Mouse (Mus musculus): ENCODE measurements at regions not wholly inside any gene's neighbourhood (a gene's known extent, or its start where the extent isn't known, plus 50 kb on each side); places are given as distances from the start of the nearest gene placed in this dataset.

DNA sequence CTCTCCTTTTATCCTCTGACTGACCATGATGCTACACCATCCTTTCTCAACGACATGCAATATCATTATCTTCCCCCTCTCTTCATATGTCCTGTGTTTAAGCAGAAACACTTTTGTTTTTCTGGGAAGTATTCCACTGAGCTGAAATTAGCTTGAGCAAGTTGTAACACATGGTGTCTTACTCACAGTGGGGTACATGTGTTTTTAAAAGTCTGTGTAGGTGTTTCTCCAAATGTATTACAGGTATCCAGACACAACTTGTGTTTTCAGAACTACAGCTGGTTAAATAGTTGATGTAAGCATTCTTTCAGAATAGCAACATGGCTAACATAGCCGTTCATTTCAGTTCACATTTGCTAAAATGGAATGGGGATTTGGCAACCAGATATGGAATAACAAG, 172.8 kb upstream of the Gm10295 start:
- Histone ChIP-seq H3K36me3 (ENCODE audit: control insufficient read depth, insufficient read depth, low read length) (no peaks in the 10 kb centered on the region), H3K4me3 (ENCODE audit: low read depth, low read length) (no peak overlapping the region), H3K4me1 (ENCODE audit: control insufficient read depth, insufficient read depth, low read length) (no peaks in the 10 kb centered on the region), H3K27ac (ENCODE audit: low read depth, low read length) (no peak overlapping the region), H3K9ac (ENCODE audit: low read length) (no peak overlapping the region), H3K9me3 (ENCODE audit: control insufficient read depth, low read length) (no peaks in the 10 kb centered on the region), H3K4me2 (no peak overlapping the region), H3K27me3 (ENCODE audit: control insufficient read depth, insufficient read depth, low read length) (no peaks in the 10 kb centered on the region)
- 89% methylated on average over 2 of the region's 2 CpGs for WGBS
- DNase-seq (ENCODE audit: low spot score, missing footprints) (peak; percentile 59), ATAC-seq (ENCODE audit: low FRiP score) (no peak)

DNA sequence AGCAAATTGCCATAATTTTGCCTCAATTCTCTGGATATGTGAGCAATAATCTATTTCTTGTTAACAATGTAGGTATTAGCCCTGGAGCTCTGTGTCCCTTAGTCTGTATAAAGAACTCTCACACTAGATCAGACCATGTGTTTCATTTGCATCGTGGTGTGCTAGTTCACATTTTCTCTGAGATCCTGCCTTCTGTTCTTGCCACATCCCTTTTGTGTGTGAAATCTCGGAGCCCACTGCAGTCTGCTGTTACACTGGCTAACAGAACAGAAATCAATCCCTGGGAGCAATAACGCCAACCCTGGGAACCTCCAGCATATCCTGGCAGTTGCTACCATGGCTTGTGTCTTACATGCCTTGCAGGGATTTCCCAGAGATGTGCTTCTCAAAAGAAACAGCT, 156.1 kb upstream of the Gm10295 start:
- 78% methylated on average over 3 of the region's 3 CpGs for WGBS
- H3K9me3 ChIP-seq (ENCODE audit: control insufficient read depth, low read length): no peaks in the 10 kb centered on the region
- DNase-seq (ENCODE audit: low spot score, missing footprints) (no peak), ATAC-seq (ENCODE audit: low FRiP score) (no peak)
- H3K36me3 ChIP-seq (ENCODE audit: control insufficient read depth, insufficient read depth, low read length): no peaks in the 10 kb centered on the region
- H3K27ac ChIP-seq (ENCODE audit: low read depth, low read length): no peak overlapping the region
- H3K4me3 ChIP-seq (ENCODE audit: low read depth, low read length): no peak overlapping the region
- H3K27me3 ChIP-seq (ENCODE audit: control insufficient read depth, insufficient read depth, low read length): no peaks in the 10 kb centered on the region
- no peaks in the 10 kb centered on the region for H3K4me1 ChIP-seq (ENCODE audit: control insufficient read depth, insufficient read depth, low read length)
- H3K9ac ChIP-seq (ENCODE audit: low read length): no peak overlapping the region
- H3K4me2 ChIP-seq: no peak overlapping the region

DNA sequence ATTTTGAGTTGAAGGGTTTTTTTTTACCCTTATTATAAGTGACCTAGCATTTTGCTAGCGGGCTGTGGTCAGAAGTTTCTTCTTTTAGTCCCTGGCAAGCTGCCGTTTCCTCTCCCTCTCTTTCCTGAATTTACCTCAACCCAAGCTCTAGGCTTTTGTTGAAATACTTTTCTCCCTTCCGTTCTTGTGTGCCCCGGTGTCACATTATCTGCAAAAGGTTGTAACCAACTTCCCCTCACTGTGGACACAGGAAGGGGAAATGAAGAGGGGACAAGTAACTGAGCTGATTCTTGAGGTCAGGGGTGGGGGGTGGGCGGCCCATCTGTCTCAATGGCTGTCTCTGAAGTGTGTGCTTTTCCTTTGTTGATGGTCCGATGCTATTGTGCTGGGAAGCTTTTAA, 149.4 kb upstream of the Gm10295 start:
- Histone ChIP-seq H3K27ac (ENCODE audit: low read depth, low read length) (no peak overlapping the region), H3K27me3 (ENCODE audit: control insufficient read depth, insufficient read depth, low read length) (no peaks in the 10 kb centered on the region), H3K9ac (ENCODE audit: low read length) (no peak overlapping the region), H3K4me1 (ENCODE audit: control insufficient read depth, insufficient read depth, low read length) (peaks cover 3% of the 10 kb centered on the region; the same call in 1 of the 2 replicates), H3K4me3 (ENCODE audit: low read depth, low read length) (no peak overlapping the region), H3K36me3 (ENCODE audit: control insufficient read depth, insufficient read depth, low read length) (no peaks in the 10 kb centered on the region), H3K4me2 (no peak overlapping the region), H3K9me3 (ENCODE audit: control insufficient read depth, low read length) (no peaks in the 10 kb centered on the region)
- ATAC-seq (ENCODE audit: low FRiP score) (no peak), DNase-seq (ENCODE audit: low spot score, missing footprints) (no peak)
- WGBS: 64% methylated on average over 6 of the region's 6 CpGs

DNA sequence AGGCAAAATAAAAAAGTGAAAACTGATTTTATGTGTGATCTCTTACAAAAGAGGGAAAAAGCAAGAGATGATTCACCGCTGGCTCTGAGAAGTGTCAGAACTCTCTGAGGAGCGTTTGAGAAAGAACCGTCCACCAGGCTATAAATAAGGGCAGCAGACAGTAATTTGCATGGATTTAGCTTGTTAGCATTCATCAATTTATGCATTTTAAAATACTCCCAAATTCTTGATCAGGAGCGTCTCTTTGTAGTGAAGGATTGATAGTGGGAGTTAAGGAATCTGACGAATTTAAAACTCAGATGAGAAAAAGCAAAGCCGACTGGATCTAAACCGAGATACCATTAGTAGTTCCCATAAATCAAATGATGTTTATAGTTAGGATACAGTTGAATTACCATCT, 146.8 kb upstream of the Gm10295 start:
- Histone ChIP-seq H3K9ac (ENCODE audit: low read length) (no peak overlapping the region), H3K4me1 (ENCODE audit: control insufficient read depth, insufficient read depth, low read length) (peaks cover 3% of the 10 kb centered on the region; the same call in 1 of the 2 replicates), H3K27ac (ENCODE audit: low read depth, low read length) (no peak overlapping the region), H3K27me3 (ENCODE audit: control insufficient read depth, insufficient read depth, low read length) (no peaks in the 10 kb centered on the region), H3K4me3 (ENCODE audit: low read depth, low read length) (no peak overlapping the region), H3K9me3 (ENCODE audit: control insufficient read depth, low read length) (no peaks in the 10 kb centered on the region), H3K36me3 (ENCODE audit: control insufficient read depth, insufficient read depth, low read length) (no peaks in the 10 kb centered on the region), H3K4me2 (no peak overlapping the region)
- WGBS: 86% methylated on average over 7 of the region's 7 CpGs
- DNase-seq (ENCODE audit: low spot score, missing footprints): no peak
- ATAC-seq (ENCODE audit: low FRiP score): no peak

DNA sequence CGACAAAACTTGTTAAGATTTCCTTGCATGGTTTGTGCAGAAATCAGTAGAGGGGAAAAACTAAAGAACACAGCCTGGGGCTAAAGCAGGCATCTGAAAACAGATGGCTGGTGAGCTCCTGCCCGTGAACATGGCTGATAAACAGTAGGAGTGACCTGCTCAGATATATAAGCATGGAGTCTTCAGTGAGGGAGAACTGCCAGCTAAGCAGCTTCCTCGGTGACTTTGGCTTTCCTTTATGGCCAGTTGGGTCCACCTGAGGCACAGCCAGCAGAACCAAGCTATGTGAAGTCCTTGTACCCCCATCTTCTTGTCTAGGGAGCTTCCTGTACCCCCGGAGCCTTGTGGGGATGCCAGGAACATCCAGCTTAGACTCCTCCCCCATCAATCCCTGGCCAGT, 139.8 kb upstream of the Gm10295 start:
- H3K27ac ChIP-seq (ENCODE audit: low read depth, low read length): no peak overlapping the region
- no peaks in the 10 kb centered on the region for H3K4me1 ChIP-seq (ENCODE audit: control insufficient read depth, insufficient read depth, low read length)
- no peak overlapping the region for H3K9ac ChIP-seq (ENCODE audit: low read length)
- WGBS: 81% methylated on average over 4 of the region's 4 CpGs
- no peaks in the 10 kb centered on the region for H3K36me3 ChIP-seq (ENCODE audit: control insufficient read depth, insufficient read depth, low read length)
- no peaks in the 10 kb centered on the region for H3K9me3 ChIP-seq (ENCODE audit: control insufficient read depth, low read length)
- H3K4me3 ChIP-seq (ENCODE audit: low read depth, low read length): no peak overlapping the region
- H3K27me3 ChIP-seq (ENCODE audit: control insufficient read depth, insufficient read depth, low read length): no peaks in the 10 kb centered on the region
- DNase-seq (ENCODE audit: low spot score, missing footprints): peak; percentile 54
- no peak for ATAC-seq (ENCODE audit: low FRiP score)
- H3K4me2 ChIP-seq: no peak overlapping the region

DNA sequence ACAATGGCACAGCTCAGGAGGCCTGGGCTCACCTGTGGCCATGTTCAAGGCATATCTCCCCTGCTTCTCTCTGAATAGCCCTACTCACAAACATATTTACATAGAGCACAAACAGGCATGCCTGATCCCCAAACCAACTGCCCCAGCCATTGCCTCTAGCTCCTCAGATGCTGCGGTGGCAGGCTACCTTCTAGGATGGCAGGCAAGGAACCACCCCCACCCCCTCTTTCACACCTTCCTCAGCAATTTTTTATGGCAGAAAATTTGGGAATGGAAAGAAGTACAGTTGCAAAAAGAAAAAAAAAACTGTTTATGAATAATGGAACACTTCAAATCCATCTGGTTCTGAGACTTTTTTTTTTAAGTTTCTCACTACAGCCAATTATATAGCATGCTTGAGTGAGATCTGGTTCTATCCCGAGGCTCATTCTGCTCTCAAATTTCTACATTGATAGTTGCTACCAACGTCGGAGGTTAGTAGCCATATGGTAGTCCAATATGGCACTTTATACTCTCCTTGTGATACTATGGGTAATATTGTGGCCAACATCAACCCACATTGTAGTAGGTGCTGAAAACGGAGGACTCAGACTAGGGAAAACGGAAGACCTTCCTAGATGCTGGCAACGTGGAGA, 136.8 kb upstream of the Gm10295 start:
- Histone ChIP-seq H3K36me3 (ENCODE audit: control insufficient read depth, insufficient read depth, low read length) (no peaks in the 10 kb centered on the region), H3K27me3 (ENCODE audit: control insufficient read depth, insufficient read depth, low read length) (no peaks in the 10 kb centered on the region), H3K4me2 (no peak overlapping the region), H3K9me3 (ENCODE audit: control insufficient read depth, low read length) (no peaks in the 10 kb centered on the region), H3K4me1 (ENCODE audit: control insufficient read depth, insufficient read depth, low read length) (no peaks in the 10 kb centered on the region), H3K4me3 (ENCODE audit: low read depth, low read length) (no peak overlapping the region), H3K9ac (ENCODE audit: low read length) (no peak overlapping the region), H3K27ac (ENCODE audit: low read depth, low read length) (no peak overlapping the region)
- DNase-seq (ENCODE audit: low spot score, missing footprints) (no peak), ATAC-seq (ENCODE audit: low FRiP score) (no peak)
- 91% methylated on average over 7 of the region's 7 CpGs for WGBS

DNA sequence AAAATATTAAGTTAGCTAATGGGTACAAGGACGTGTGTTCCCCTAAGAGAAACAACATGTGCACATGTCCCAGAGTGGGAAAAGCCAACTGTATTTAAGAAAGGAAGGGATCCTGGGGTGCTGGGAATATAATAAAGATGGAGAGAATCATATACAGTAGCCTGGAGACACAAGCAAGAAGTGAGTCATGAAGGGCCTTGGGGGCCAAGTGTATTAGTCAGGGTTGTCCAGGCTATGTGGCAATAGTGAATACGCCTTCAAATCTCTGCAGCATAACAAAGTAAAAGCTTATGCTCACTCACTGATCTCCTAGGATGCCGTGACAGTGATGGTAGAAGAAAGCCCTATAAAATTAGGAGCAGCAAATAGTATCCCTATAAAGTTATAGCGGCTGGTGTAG, 124.1 kb upstream of the Gm10295 start:
- Histone ChIP-seq H3K27me3 (ENCODE audit: control insufficient read depth, insufficient read depth, low read length) (no peaks in the 10 kb centered on the region), H3K4me2 (no peak overlapping the region), H3K4me3 (ENCODE audit: low read depth, low read length) (no peak overlapping the region), H3K9ac (ENCODE audit: low read length) (no peak overlapping the region), H3K27ac (ENCODE audit: low read depth, low read length) (no peak overlapping the region), H3K9me3 (ENCODE audit: control insufficient read depth, low read length) (no peaks in the 10 kb centered on the region), H3K4me1 (ENCODE audit: control insufficient read depth, insufficient read depth, low read length) (no peaks in the 10 kb centered on the region), H3K36me3 (ENCODE audit: control insufficient read depth, insufficient read depth, low read length) (no peaks in the 10 kb centered on the region)
- 80% methylated on average over 4 of the region's 4 CpGs for WGBS
- ATAC-seq (ENCODE audit: low FRiP score): no peak
- no peak for DNase-seq (ENCODE audit: low spot score, missing footprints)

DNA sequence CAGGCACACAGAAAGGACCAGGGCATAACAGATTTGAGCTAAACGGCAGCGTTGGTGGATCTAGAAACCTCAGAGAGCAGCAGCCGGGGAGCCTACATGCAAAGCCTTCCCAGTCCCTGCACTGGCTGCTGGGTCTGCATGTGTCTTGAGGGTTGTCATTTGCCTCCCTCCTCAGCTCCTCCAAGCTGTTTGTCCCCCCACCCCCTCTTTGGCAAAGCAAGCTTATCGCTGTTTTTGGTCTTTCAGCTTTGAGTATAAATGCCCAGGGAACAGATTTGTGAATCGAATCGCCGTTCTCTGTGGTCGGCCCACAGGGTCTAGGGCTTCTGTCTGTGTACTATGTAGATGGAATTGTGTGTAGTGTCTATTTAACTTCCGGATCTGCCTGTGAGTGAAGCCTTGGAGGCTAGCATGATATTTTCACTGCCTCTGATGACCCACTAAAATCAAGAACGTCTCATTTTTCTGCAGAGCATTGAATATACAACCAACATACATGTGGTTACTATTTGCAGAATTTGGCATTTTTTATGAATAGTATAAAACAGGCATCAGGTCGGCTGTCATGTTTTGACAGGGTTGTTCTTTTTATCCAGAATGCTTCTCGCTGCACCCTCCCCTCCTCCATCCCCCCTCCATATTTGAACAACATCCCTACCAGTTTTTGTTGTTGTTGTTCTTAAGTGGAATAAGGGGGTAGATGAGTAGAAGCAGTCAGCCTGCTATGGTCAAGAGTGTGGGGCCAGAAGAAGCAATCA, 121.3 kb upstream of the Gm10295 start:
- Histone ChIP-seq H3K4me2 (no peak overlapping the region), H3K27me3 (ENCODE audit: control insufficient read depth, insufficient read depth, low read length) (no peaks in the 10 kb centered on the region), H3K36me3 (ENCODE audit: control insufficient read depth, insufficient read depth, low read length) (no peaks in the 10 kb centered on the region), H3K27ac (ENCODE audit: low read depth, low read length) (no peak overlapping the region), H3K9me3 (ENCODE audit: control insufficient read depth, low read length) (no peaks in the 10 kb centered on the region), H3K9ac (ENCODE audit: low read length) (no peak overlapping the region), H3K4me3 (ENCODE audit: low read depth, low read length) (no peak overlapping the region), H3K4me1 (ENCODE audit: control insufficient read depth, insufficient read depth, low read length) (no peaks in the 10 kb centered on the region)
- DNase-seq (ENCODE audit: low spot score, missing footprints) (no peak), ATAC-seq (ENCODE audit: low FRiP score) (no peak)
- WGBS: 81% methylated on average over 12 of the region's 12 CpGs

DNA sequence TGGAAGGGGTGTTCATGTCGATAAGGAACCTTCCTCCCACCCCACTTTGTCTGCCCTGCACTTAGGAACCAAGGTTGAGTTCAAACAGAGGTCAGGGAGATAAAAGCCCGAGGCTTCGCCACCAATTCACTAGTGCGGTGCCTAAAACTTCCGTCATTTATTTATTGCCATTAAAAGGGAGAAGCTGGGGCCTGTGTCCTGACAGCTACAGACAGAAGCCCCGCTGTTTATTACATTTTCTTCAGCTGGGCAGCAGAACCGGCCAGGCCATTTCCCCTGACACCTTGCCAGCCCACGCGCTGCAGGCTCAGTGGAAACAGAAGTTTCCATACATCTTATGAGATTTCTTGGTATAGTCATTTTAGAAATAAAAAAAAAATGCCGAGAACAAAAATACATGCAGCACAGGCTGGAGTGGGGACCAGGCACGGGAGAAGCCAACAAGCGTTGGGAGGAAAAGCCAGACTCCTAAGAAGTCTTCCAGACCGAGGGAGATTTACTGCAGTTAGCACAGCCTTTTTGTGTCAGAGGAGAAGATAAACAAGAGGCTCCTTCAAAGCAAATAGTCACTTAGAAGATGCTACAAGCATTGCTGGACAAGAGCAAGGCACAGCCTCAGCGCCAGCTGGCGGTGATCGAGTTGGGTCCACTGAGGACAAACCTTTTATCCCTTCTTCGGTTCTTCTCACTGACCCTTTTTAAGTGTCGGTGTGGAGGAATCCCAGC, 120.5 kb upstream of the Gm10295 start:
- 65% methylated on average over 18 of the region's 18 CpGs for WGBS
- ATAC-seq (ENCODE audit: low FRiP score) (no peak), DNase-seq (ENCODE audit: low spot score, missing footprints) (peak; percentile 79)
- Histone ChIP-seq H3K4me2 (no peak overlapping the region), H3K9ac (ENCODE audit: low read length) (no peak overlapping the region), H3K27me3 (ENCODE audit: control insufficient read depth, insufficient read depth, low read length) (no peaks in the 10 kb centered on the region), H3K4me1 (ENCODE audit: control insufficient read depth, insufficient read depth, low read length) (no peaks in the 10 kb centered on the region), H3K4me3 (ENCODE audit: low read depth, low read length) (no peak overlapping the region), H3K36me3 (ENCODE audit: control insufficient read depth, insufficient read depth, low read length) (no peaks in the 10 kb centered on the region), H3K9me3 (ENCODE audit: control insufficient read depth, low read length) (no peaks in the 10 kb centered on the region), H3K27ac (ENCODE audit: low read depth, low read length) (no peak overlapping the region)
